Mouse (Mus musculus) neural tube, embryonic 11.5 days (tissue): ENCODE measurements at regions not wholly inside any gene's neighbourhood (a gene's known extent, or its start where the extent isn't known, plus 50 kb on each side); places are given as distances from the start of the nearest gene placed in this dataset.

Experiments used
- ATAC-seq: fragments of 200-750 bp; cut with Nextera tagmentation; 2 replicates; pipeline ENCODE4 v1.8.0; 2017; ENCODE audit warnings: moderate number of reproducible peaks, mild to moderate bottlenecking, moderate TSS enrichment, moderate library complexity; ENCODE audit not compliant: insufficient read depth, low FRiP score, low TSS enrichment
- DNase-seq: peaks from one replicate; pipeline ENCODE4 v3.0.0-alpha.2; 2015; ENCODE audit warnings: low spot score
- H3K27ac ChIP-seq: fragments of 300-500 bp; sonication (generic); 2 replicates; pipeline ENCODE4 v1.5.1; 2014; ENCODE audit warnings: low read depth, mild to moderate bottlenecking, low read length
- H3K27me3 ChIP-seq: fragments of 300-500 bp; sonication (generic); 2 replicates; pipeline ENCODE4 v1.6.1; 2014; ENCODE audit warnings: mild to moderate bottlenecking, low read length, mixed read lengths; ENCODE audit not compliant: control insufficient read depth, insufficient read depth
- H3K36me3 ChIP-seq: fragments of 300-500 bp; sonication (generic); 2 replicates; pipeline ENCODE4 v1.6.1; 2014; ENCODE audit warnings: mild to moderate bottlenecking, low read length, moderate library complexity, mixed read lengths; ENCODE audit not compliant: control insufficient read depth, insufficient read depth
- H3K4me1 ChIP-seq: fragments of 300-500 bp; sonication (generic); 2 replicates; pipeline ENCODE4 v1.6.1; 2014; ENCODE audit warnings: low read length, mixed read lengths; ENCODE audit not compliant: control insufficient read depth, insufficient read depth
- H3K4me2 ChIP-seq: fragments of 300-500 bp; sonication (generic); 2 replicates; pipeline ENCODE4 v1.6.1; 2014; ENCODE audit warnings: low read depth, mild to moderate bottlenecking, moderate library complexity
- H3K4me3 ChIP-seq: fragments of 300-500 bp; sonication (generic); 2 replicates; pipeline ENCODE4 v1.5.1; 2014; ENCODE audit warnings: low read depth, low read length
- H3K9ac ChIP-seq: fragments of 300-500 bp; sonication (generic); 2 replicates; pipeline ENCODE4 v1.6.1; 2014; ENCODE audit warnings: mild to moderate bottlenecking, low read length
- H3K9me3 ChIP-seq: fragments of 300-500 bp; sonication (generic); 2 replicates; pipeline ENCODE4 v1.6.1; 2016; ENCODE audit warnings: low read length; ENCODE audit not compliant: control insufficient read depth
- WGBS: fragments of 180-500 bp; shearing (Covaris S2); extraction: QIAGEN DNeasy Blood & Tissue Kit; methylation state at CpG from one replicate; pipeline ENCODE4 v1.1.7; 2014; 5-methylcytosine and 5-hydroxymethylcytosine counted together

GRCm38 (mm10) chr8:101697948-101698347, 1087.5 kb downstream of the Cdh11 start:
- no peaks in the 10 kb centered on the region for H3K4me1 ChIP-seq
- ATAC-seq (no peak), DNase-seq (no peak)
- H3K4me2 ChIP-seq: no peak overlapping the region
- H3K4me3 ChIP-seq: no peak overlapping the region
- H3K9me3 ChIP-seq: no peaks in the 10 kb centered on the region
- H3K27ac ChIP-seq: no peak overlapping the region
- no peak overlapping the region for H3K9ac ChIP-seq
- no peaks in the 10 kb centered on the region for H3K36me3 ChIP-seq
- H3K27me3 ChIP-seq: no peaks in the 10 kb centered on the region
- 57% methylated on average over 1 of the region's 1 CpGs for WGBS

- Histone ChIP-seq H3K9me3 (no peaks in the 10 kb centered on the region), H3K36me3 (no peaks in the 10 kb centered on the region), H3K4me1 (no peaks in the 10 kb centered on the region), H3K27me3 (no peaks in the 10 kb centered on the region), H3K4me2 (no peak overlapping the region), H3K27ac (no peak overlapping the region), H3K9ac (no peak overlapping the region), H3K4me3 (no peak overlapping the region)
- no peak for DNase-seq
- ATAC-seq: no peak
- WGBS: 92% methylated on average over 1 of the region's 1 CpGs
Observed at GRCm38 (mm10) chr8:101690901-101691300, 1094.5 kb downstream of the Cdh11 start.

- DNase-seq: no peak
- Histone ChIP-seq H3K4me3 (no peak overlapping the region), H3K4me2 (no peak overlapping the region)
Observed at GRCm38 (mm10) chr8:101668921-101669320, 1116.5 kb downstream of the Cdh11 start.

GRCm38 (mm10) chr8:101662874-101663273, 1122.6 kb downstream of the Cdh11 start:
- DNase-seq: no peak
- no peaks in the 10 kb centered on the region for H3K9me3 ChIP-seq
- no peak overlapping the region for H3K9ac ChIP-seq
- no peaks in the 10 kb centered on the region for H3K27me3 ChIP-seq
- no peak overlapping the region for H3K27ac ChIP-seq
- H3K36me3 ChIP-seq: no peaks in the 10 kb centered on the region
- no peak overlapping the region for H3K4me2 ChIP-seq
- H3K4me1 ChIP-seq: no peaks in the 10 kb centered on the region
- no peak for ATAC-seq
- no peak overlapping the region for H3K4me3 ChIP-seq
- WGBS: 77% methylated on average over 2 of the region's 2 CpGs

More at GRCm38 (mm10) chr8:101668921-101669320, 1116.5 kb downstream of the Cdh11 start:
- Histone ChIP-seq H3K27me3 (no peaks in the 10 kb centered on the region), H3K36me3 (no peaks in the 10 kb centered on the region), H3K4me1 (no peaks in the 10 kb centered on the region), H3K9me3 (no peaks in the 10 kb centered on the region), H3K9ac (no peak overlapping the region), H3K27ac (no peak overlapping the region)
- no peak for ATAC-seq
- WGBS: 69% methylated on average over 2 of the region's 2 CpGs

- WGBS: 68% methylated on average over 2 of the region's 2 CpGs
- no peaks in the 10 kb centered on the region for H3K4me1 ChIP-seq
Observed at GRCm38 (mm10) chr8:101655292-101655691, 1130.2 kb downstream of the Cdh11 start.

GRCm38 (mm10) chr8:101628816-101629215, 1156.6 kb downstream of the Cdh11 start:
- Histone ChIP-seq H3K4me2 (no peak overlapping the region), H3K27ac (no peak overlapping the region), H3K9me3 (no peaks in the 10 kb centered on the region), H3K9ac (no peak overlapping the region), H3K4me3 (no peak overlapping the region), H3K4me1 (no peaks in the 10 kb centered on the region), H3K27me3 (no peaks in the 10 kb centered on the region), H3K36me3 (no peaks in the 10 kb centered on the region)
- DNase-seq (no peak), ATAC-seq (no peak)
- WGBS: 49% methylated on average over 1 of the region's 1 CpGs

More at GRCm38 (mm10) chr8:101655292-101655691, 1130.2 kb downstream of the Cdh11 start:
- Histone ChIP-seq H3K27ac (no peak overlapping the region), H3K9me3 (no peaks in the 10 kb centered on the region), H3K9ac (no peak overlapping the region), H3K4me2 (no peak overlapping the region), H3K27me3 (no peaks in the 10 kb centered on the region), H3K36me3 (no peaks in the 10 kb centered on the region), H3K4me3 (no peak overlapping the region)
- ATAC-seq (no peak), DNase-seq (no peak)

GRCm38 (mm10) chr8:101621941-101622340, 1163.5 kb downstream of the Cdh11 start:
- H3K4me1 ChIP-seq: no peaks in the 10 kb centered on the region
- H3K27ac ChIP-seq: no peak overlapping the region
- no peaks in the 10 kb centered on the region for H3K27me3 ChIP-seq
- H3K4me2 ChIP-seq: no peak overlapping the region
- H3K9ac ChIP-seq: no peak overlapping the region
- 89% methylated on average over 1 of the region's 1 CpGs for WGBS
- no peak overlapping the region for H3K4me3 ChIP-seq
- no peak for ATAC-seq
- DNase-seq: no peak
- H3K36me3 ChIP-seq: no peaks in the 10 kb centered on the region
- H3K9me3 ChIP-seq: no peaks in the 10 kb centered on the region

- no peak for ATAC-seq
- Histone ChIP-seq H3K4me1 (no peaks in the 10 kb centered on the region), H3K27me3 (no peaks in the 10 kb centered on the region), H3K4me2 (no peak overlapping the region), H3K9me3 (no peaks in the 10 kb centered on the region), H3K4me3 (no peak overlapping the region), H3K36me3 (no peaks in the 10 kb centered on the region), H3K9ac (no peak overlapping the region), H3K27ac (no peak overlapping the region)
- DNase-seq: no peak
Observed at GRCm38 (mm10) chr8:101591115-101591514, 1194.3 kb downstream of the Cdh11 start.

GRCm38 (mm10) chr8:101590639-101591038, 1194.8 kb downstream of the Cdh11 start:
- no peaks in the 10 kb centered on the region for H3K36me3 ChIP-seq
- no peak for ATAC-seq
- WGBS: 91% methylated on average over 3 of the region's 3 CpGs
- no peak overlapping the region for H3K9ac ChIP-seq
- DNase-seq: no peak
- H3K9me3 ChIP-seq: no peaks in the 10 kb centered on the region
- H3K27ac ChIP-seq: no peak overlapping the region
- H3K4me1 ChIP-seq: no peaks in the 10 kb centered on the region
- no peaks in the 10 kb centered on the region for H3K27me3 ChIP-seq
- H3K4me3 ChIP-seq: no peak overlapping the region
- H3K4me2 ChIP-seq: no peak overlapping the region
